Mouse (Mus musculus) left cerebral cortex, adult 2 months (tissue): Measurements from ENCODE around the gene Cdk2ap2. TPM values are rescaled to one million over a fixed set of nuclear protein-coding genes. Genes with fewer than 3 reads are reported as not detected.
"Not testable (repeated sequence)": the region's sequence is repeated elsewhere in the genome, so short reads cannot be mapped to it uniquely, and the experiment has no call there.

ENCODE experiments used
- DNase-seq, 2 experiments: peaks; one replicate each; pipeline ENCODE4 v3.0.0; 2021 to 2022; ENCODE audit warnings: low spot score in 2 of 2, mixed read lengths in 1 of 2; ENCODE audit errors: extremely low spot score in 1 of 2
- H3K27ac ChIP-seq: fragments of 200-600 bp; 2 replicates; pipeline ENCODE4 v1.8.1; 2022
- H3K4me3 ChIP-seq: fragments of 200-600 bp; 2 replicates; pipeline ENCODE4 v1.8.1; 2022
- CTCF ChIP-seq: fragments of 200-600 bp; IDR thresholded peaks from 2 replicates; pipeline ENCODE4 v1.8.1; 2022; ENCODE audit warnings: antibody characterized with exemption, mild to moderate bottlenecking, moderate library complexity
- intact Hi-C: fragments of 180-260 bp; cut with DNase I; formaldehyde crosslinking; loops from one replicate; pipeline ENCODE4 v1.15.1; 2025
- total RNA-seq, 2 experiments: library from RNA; stranded (reverse); gene quantifications; 2 replicates each; pipeline ENCODE4 v1.2.3; 2021

The Cdk2ap2 gene
- total RNA-seq, 2 experiments from 2014 or later, result 28.4 to 32.5 TPM

DNA sequence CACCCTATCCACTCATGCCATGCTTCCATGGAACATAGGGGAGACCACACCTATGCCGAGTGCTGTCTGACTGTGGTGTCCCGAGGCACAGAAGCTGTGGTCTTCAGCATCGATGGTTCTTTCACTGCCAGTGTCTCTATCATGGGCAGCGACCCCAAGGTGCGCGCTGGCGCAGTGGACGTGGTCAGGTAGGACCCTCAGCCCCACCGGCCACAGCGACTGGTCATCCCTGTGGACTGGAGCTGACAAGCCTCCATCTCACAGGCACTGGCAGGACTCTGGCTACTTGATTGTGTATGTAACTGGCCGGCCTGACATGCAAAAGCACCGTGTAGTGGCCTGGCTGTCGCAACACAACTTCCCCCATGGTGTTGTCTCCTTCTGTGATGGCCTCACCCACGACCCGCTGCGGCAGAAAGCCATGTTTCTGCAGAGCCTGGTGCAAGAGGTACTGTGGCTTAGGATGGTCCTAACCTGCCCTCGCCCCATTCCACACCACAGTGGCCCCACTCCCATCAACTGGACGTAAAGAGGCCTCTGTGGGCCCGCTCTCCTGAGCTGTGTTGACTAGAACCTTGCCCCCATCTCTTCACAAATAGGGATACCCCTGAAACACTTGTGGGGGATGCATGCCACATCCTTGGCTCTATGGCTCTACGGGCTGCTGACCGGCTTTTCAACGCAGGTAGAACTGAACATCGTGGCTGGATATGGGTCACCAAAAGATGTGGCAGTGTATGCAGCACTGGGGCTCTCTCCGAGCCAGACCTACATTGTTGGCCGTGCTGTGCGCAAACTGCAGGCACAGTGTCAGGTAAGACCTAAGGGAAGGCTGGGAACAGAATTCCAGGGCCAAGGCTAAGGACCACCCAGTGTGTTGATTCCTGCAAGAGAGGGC is 15.3 kb downstream of the Cdk2ap2 start:
- no peak for TF ChIP-seq CTCF
- Histone ChIP-seq H3K27ac (peak overlapping the region; percentile 69), H3K4me3 (no peak overlapping the region)
- intact Hi-C loops, result no loop called here
- DNase-seq, result no peak

DNA sequence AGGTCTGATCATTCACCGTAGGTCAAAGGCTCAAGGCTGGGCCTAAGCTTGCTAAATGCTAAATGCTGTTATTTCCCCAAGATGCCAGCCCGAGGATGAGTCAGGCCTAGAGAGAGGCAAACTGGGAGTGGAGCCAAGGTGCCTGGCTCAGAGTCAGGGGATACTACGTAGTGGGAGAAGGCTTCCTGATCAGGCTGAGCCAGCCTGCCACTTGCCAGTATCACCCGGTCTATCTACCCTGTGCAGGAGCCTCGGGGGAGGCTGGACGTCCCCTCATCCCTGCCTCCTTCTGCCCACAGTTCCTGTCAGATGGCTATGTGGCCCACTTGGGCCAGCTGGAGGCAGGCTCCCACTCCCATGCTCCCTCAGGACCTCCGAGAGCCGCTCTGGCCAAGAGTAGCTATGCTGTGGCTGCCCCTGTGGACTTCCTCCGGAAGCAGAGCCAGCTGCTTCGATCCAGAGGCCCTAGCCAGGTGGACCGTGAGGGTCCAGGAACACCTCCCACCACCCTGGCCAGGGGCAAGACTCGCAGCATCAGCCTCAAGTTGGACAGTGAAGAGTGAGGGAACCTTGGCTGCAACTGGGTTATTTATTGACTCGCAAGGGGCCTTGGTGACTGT is 16.3 kb downstream of the Cdk2ap2 start:
- intact Hi-C loops, result no loop called here
- H3K4me3 ChIP-seq, result no peak overlapping the region
- no peak for TF ChIP-seq CTCF
- DNase-seq, result peak; percentile 73 to 88
- H3K27ac ChIP-seq, result peak overlapping the region; percentile 69

DNA sequence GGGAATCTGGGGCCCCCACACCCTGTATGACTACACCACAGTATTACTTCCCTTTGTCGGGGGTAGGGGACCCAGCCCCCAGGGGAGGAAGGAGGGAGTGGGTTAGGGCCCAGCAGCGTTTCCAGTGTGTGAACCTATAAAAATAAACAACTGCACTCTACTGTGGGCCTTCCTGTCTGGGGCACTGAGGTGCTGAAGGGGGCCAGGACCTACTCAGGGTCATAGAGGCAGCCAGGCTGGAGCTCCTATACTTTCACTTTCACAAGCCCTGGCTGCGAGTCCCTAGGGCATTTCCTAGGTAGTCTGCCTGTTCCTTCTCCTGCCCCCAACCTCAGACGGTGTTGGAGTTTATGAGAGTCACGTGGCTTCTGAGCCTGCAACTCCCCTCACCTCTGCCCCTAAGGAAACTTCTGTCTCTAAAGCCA is 16.8 kb downstream of the Cdk2ap2 start:
- no peak for DNase-seq
- Histone ChIP-seq H3K4me3 (no peak overlapping the region), H3K27ac (peak overlapping the region; percentile 69)
- intact Hi-C loops, result no loop called here
- TF ChIP-seq CTCF, result no peak

DNA sequence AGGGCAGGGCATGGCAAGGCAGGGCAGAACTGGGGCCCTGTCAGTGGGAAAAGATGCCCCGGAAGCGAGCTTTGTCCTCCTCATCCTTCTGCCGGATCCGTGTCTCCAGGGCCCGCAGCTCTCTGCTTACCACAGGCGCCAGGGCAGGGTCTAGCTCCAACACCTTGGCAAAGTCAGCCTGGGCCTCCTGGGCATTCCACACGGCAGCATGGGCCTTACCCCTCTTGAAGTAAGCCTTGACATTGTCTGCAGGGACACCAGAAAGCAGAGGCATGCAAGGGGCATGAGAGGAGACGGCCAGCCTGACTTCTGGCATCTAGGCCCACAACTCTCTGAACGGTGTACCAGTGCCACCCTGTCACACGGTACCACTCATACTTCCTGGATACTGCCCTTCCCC is 17.6 kb downstream of the Cdk2ap2 start:
- intact Hi-C loops, result no loop called here
- Histone ChIP-seq H3K27ac (no peak overlapping the region), H3K4me3 (no peak overlapping the region)
- no peak for TF ChIP-seq CTCF
- DNase-seq, result no peak

DNA sequence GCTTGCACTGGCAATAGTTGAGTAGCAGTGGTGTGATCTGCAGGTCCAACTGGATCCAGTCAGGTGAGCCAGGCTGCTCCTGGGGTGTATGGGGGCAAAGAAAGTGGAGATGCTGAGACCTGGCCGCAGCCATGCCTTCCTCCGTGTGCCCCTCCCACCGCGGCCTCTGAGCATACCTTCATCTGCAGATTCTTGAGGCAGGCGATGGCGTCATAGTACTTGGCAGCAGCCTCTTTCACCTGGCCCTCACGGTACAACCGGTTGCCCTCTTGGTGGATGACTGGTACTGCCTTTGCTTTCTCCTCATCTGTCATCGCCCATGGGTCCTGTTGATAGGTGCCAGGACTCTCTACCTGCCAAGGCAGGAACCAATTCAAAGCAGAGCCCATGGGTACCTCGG is 18.2 kb downstream of the Cdk2ap2 start:
- intact Hi-C loops, result no loop called here
- no peak overlapping the region for H3K4me3 ChIP-seq
- H3K27ac ChIP-seq, result no peak overlapping the region

DNA sequence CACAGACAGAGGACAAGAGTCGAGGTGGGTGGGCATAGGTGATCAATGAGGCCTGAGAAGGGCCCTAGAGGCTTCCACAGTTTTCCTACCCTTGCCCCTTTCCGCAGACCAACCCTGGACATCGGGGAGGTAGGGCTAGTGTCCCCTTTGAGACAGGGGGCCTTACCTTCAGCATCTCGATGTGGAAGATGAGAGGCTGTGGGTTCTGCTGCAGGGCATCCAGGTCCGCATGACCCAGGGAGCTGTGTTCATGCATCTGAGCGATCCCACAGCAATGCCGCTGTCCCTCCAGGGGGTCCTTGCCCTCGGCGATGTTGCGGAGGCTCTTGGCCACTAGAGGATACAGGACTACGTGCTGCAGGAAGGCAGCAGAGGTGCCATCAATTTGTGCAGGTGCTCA is 18.8 kb downstream of the Cdk2ap2 start:
- H3K4me3 ChIP-seq, result no peak overlapping the region
- no peak for TF ChIP-seq CTCF
- intact Hi-C loops, result no loop called here

More for the DNA sequence above, 18.2 kb downstream of the Cdk2ap2 start:
- DNase-seq, result no peak
- TF ChIP-seq CTCF, result no peak

DNA sequence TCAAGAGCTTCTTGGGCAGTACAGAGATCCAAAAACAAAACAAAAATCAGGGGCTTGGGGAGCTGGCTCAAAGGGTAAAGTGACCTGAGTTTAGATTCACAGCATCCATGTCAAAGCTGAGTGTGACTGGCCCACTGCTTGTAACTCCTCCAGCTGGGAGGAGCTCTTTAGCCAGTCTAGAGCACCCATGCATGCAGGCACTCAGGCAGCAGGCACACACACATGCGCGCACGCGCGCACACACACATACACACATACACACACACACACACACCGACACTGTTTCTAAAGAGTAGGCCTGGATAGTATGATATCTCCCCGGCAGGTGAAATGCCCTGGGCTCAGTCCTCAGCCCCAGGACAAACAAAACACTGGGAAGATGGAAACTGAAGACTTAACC is 20.0 kb downstream of the Cdk2ap2 start:
- H3K27ac ChIP-seq, result no peak overlapping the region
- TF ChIP-seq CTCF, result no peak
- no peak overlapping the region for H3K4me3 ChIP-seq
- no peak for DNase-seq
- intact Hi-C loops, result no loop called here

More for the DNA sequence above, 18.8 kb downstream of the Cdk2ap2 start:
- DNase-seq, result no peak
- no peak overlapping the region for H3K27ac ChIP-seq

DNA sequence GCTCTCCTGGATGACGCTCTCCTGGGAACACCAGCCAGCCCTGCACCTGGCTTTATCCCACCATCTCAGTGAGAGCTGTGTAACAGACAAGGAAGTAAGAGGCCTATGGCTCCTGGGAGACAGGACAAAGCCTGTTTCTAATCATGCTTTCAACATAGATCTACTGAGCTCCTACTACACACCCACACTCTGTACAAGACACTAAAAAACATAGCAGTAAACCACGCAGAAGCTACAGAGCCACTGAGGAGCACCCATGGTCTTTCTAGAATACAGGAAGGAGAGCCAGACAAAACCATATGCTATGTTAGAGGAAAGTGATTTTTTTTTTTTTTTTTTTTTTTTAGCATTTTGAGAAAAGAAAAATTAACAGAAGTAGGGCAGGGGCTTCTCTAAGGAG is 21.4 kb downstream of the Cdk2ap2 start:
- intact Hi-C loops, result no loop called here
- Histone ChIP-seq H3K4me3 (no peak overlapping the region), H3K27ac (peak overlapping the region; percentile 64)
- DNase-seq, result no peak
- no peak for TF ChIP-seq CTCF

DNA sequence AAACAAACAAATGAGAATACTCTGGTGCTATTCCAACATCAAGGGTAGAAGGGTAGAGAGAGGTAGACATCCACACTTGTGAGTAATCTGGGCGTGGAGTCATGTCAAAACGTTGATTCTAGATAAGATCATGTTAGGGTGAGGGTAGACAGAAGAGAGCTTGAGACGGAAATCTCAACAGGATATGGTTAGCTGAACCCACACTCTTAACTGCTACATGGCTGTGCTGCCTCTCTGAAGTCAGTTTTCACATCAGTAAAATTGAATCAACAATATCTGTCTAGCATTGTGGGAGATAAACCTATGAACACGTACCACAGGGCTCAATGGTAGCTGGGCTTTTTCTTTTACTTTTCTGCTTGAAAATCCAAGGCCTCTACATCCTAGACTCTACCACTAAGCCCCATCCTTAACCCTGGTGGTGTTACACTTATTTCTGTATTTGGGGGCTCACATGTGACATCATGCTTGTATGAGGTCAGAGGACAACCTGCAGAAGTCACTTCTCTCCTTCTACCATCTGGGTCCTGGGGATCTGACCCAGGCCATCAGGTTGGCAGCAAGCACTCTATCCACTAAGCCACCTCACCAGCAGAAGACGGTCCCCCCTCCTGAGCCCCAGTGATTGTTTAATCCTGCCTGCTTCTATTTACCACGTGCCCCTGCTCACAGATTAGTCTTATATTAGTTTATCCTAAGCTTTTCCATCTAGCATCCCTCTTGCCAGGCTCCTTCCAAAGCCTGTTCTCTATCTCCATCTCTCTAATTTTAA is 22.9 kb downstream of the Cdk2ap2 start:
- intact Hi-C loops, result no loop called here
- H3K27ac ChIP-seq, result no peak overlapping the region; the same call in 1 of the 2 replicates
- H3K4me3 ChIP-seq, result no peak overlapping the region; the same call in 1 of the 2 replicates
- TF ChIP-seq CTCF, result no peak
- no peak for DNase-seq

DNA sequence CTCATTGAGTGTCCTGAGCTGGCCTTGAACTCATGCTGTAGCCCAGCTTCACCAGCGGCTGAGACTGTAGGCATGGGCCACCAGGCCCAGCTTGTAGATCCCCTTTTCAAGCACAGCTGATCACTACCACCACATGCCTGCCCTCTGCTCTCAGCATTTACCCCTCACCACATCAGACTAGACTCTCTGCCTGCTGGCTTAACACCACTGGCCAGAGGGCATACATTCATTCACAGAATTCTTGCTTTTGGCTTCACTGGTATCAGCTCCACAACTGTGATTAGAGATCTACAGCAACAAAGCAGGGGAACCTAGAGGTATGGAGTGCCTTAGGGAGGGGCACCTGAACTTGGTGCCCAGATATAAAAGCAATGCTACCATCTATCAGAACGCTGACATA is 23.5 kb downstream of the Cdk2ap2 start:
- peak overlapping the region; percentile 97; the same call in 1 of the 2 replicates for H3K27ac ChIP-seq
- TF ChIP-seq CTCF, result no peak
- H3K4me3 ChIP-seq, result peak overlapping the region; percentile 55
- intact Hi-C loops, result no loop called here
- no peak for DNase-seq

DNA sequence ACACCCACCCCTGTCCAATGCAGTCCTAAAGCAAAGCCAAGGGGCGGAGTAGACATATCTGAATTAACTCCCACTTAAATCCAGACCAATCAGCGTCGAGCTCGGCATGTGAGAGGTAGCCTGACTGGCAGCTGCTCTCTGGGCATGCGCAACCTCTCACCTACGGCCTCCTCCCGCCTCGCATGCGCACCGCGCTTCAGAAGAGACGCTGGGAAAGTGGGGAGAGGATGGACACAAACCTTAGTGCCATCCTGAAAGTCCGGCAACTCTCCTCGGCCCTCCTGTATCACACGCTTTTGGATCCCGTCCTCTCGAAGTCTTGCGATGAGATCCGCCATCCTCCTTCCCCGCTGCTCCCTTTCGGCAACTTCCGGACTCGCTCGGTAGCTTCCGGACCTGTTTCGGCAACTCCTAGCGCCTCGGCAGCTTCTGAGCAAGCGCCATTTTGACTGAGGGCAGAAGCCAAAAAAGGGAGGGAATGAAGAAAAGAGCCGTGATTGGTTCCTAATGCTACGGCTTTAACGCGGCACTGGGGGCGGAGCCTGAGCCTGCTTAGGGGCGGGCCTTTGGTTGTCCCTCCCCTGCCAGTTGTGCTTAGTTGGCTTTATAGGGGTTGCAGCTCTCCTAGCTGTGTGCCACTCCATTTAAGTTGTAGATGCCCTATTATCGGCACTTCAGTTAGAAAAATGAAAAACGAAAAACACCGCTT is 24.3 kb downstream of the Cdk2ap2 start:
- no peak for TF ChIP-seq CTCF
- intact Hi-C loops, result no loop called here
- peak overlapping the region; percentile 55 for H3K4me3 ChIP-seq
- peak overlapping the region; percentile 97 for H3K27ac ChIP-seq
- peak; percentile 96 for DNase-seq

DNA sequence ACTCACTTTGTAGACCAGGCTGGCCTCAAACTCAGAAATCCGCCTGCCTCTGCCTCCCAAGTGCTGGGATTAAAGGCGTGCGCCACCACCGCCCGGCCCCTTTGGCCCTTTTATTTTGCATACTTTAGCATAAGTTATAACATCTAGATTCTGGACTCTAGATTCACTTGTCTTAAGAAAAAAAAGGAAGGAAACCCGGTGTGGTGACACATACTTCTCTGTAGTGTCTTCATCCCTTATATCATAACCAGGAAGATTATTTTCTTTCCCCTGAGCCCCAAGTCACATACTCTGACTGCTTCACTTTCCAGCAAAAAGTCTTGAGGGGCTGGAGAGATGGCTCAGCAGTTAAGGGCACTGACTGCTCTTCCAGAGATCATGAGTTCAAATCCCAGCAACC is 24.9 kb downstream of the Cdk2ap2 start:
- intact Hi-C loops, DNase-seq, H3K4me3 ChIP-seq: not testable (repeated sequence)
- H3K27ac ChIP-seq, result peak overlapping the region; percentile 34; the same call in 1 of the 2 replicates
